Mouse (Mus musculus): Measurements from ENCODE around the gene Camk2d. TPM values are rescaled to one million over a fixed set of nuclear protein-coding genes. Genes with fewer than 3 reads are reported as not detected.

Gene Camk2d
- total and polyA plus RNA-seq, 3 experiments: 66.1 to 80.4 (median 77.3) TPM

DNA sequence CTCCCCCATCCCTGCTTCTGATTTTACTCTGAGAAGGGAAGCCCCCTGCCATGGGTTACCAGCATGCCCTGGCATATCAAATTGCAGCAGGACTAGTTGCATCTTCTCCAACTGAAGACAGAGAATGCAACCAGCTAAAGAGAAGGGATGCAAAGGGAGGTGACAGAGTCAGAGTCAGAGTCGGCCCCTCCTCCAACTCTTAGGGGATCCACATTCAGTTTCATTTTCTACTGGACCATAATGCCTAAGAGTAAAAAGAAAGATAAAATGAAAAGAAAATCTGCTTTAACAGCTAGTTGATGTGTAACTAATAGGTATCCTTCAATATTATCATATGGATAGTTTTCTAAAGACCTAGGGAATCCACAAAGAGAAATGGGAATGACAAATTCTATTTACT lies 162.3 kb downstream of the Camk2d start (continued):
- TF ChIP-seq JUND (conservative IDR thresholded peaks at IDR 0.05; ENCODE audit: low read depth, low read length) (0 out of 2 replicates have a peak, but pooled peaks have one; percentile 16), ETS1 (conservative IDR thresholded peaks at IDR 0.05; ENCODE audit: low read depth, low read length) (peak; percentile 38; the same call in 1 of the 2 replicates), UBTF (IDR thresholded peaks at IDR 0.05; ENCODE audit: low read depth, low read length) (no peak), GABPA (IDR thresholded peaks at IDR 0.05; ENCODE audit: insufficient replicate concordance, low read depth, low read length) (no peak), MAZ (IDR thresholded peaks at IDR 0.05; ENCODE audit: low read depth, low read length) (no peak), HCFC1 (IDR thresholded peaks at IDR 0.05; ENCODE audit: low read depth, low read length) (no peak; the same call in 1 of the 2 replicates), E2F4 (IDR thresholded peaks at IDR 0.05; ENCODE audit: insufficient replicate concordance, low read depth, low read length) (no peak), EP300 (IDR thresholded peaks at IDR 0.05; ENCODE audit: low read length) (peak; percentile 72), USF2 (conservative IDR thresholded peaks at IDR 0.05; ENCODE audit: low read depth, low read length) (no peak), MYC (IDR thresholded peaks at IDR 0.05; ENCODE audit: low read depth, low read length) (no peak), MXI1 (IDR thresholded peaks at IDR 0.05; ENCODE audit: low read depth, low read length) (peak; percentile 52; the same call in 1 of the 2 replicates), SMC3 (IDR thresholded peaks at IDR 0.05; ENCODE audit: low read depth, low read length) (no peak), JUN (IDR thresholded peaks at IDR 0.05; ENCODE audit: insufficient read depth, low read depth, low read length) (no peak), POLR2AphosphoS2 (IDR thresholded peaks at IDR 0.05; ENCODE audit: low read depth, low read length) (no peak)

DNA sequence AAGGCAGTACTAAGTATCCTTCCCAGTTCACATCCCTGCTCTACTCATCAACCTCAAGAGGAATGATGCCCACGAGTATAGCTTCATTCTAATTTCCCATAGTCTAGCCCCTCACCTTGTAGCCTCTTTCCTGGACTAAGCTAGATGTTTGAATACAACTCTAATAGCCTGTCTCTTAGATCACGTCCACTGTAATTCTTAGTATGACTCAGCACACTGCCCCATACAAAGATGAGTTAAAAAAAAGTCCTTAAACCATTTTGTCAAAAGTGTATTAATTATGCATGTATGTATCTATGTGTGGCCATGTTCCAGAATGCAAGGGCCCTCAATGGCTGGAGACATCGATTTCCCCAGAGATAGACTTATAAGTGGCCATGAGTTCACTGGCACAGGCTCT lies 164.5 kb downstream of the Camk2d start:
- H3K4me1 ChIP-seq (ENCODE audit: control insufficient read depth in 1 of 2, insufficient read depth in 2 of 2): peaks cover 20 to 71% of the 10 kb centered on the region in 2 experiments
- H3K79me2 ChIP-seq (replicated peaks; ENCODE audit: control insufficient read depth, extremely low read depth, insufficient read depth, poor library complexity, severe bottlenecking): peaks cover 22% of the 10 kb centered on the region
- peaks cover 0 to 23% of the 10 kb centered on the region in 2 experiments for H3K36me3 ChIP-seq (replicated peaks in 1 of 2; ENCODE audit: control insufficient read depth in 1 of 2, insufficient read depth in 1 of 2, low read length in 1 of 2)
- DNase-seq (ENCODE audit: extremely low read depth): no peak
- H3K27ac ChIP-seq (ENCODE audit: insufficient read depth, low read depth): peak overlapping the region; percentile 40
- H3K4me2 ChIP-seq (ENCODE audit: insufficient read depth, low read depth, poor library complexity, severe bottlenecking): peak overlapping the region; percentile 24; the same call in 1 of the 2 replicates
- H3K27me3 ChIP-seq (replicated peaks): no peaks in the 10 kb centered on the region
- dilution Hi-C loops (cut with MboI; ENCODE audit: extremely low pct_ligation_motif_present, extremely low pct_unique_long_range_greater_than_20kb, low sequenced_read_pairs) (no loop called here), in situ Hi-C loops (cut with MboI; ENCODE audit: low pct_ligation_motif_present, low pct_unique_long_range_greater_than_20kb, low sequenced_read_pairs) (no loop called here)
- no peaks in the 10 kb centered on the region for H3K9me3 ChIP-seq (replicated peaks; ENCODE audit: low read length)
- H3K4me3 ChIP-seq (replicated peaks in 1 of 3; ENCODE audit: low read depth in 2 of 3, low read length in 2 of 3, poor library complexity in 1 of 3): peak overlapping the region in 1 of 3 experiments; percentile 53
- H3K9ac ChIP-seq (ENCODE audit: insufficient read depth, low read depth): no peak overlapping the region
- TF ChIP-seq IRF4 (IDR thresholded peaks at IDR 0.05; ENCODE audit: low read depth, low read length) (peak; percentile 81), BHLHE40 (IDR thresholded peaks at IDR 0.05; ENCODE audit: low read depth, low read length) (peak; percentile 58), JUND (conservative IDR thresholded peaks at IDR 0.05; ENCODE audit: low read depth, low read length) (peak; percentile 70), ZNF384 (IDR thresholded peaks at IDR 0.05; ENCODE audit: low read depth, low read length) (peak; percentile 60), JUN (IDR thresholded peaks at IDR 0.05; ENCODE audit: insufficient read depth, low read depth, low read length) (0 out of 2 replicates have a peak, but pooled peaks have one; percentile 28), EP300 (IDR thresholded peaks at IDR 0.05; ENCODE audit: low read length) (peak; percentile 49), ZKSCAN1 (IDR thresholded peaks at IDR 0.05; ENCODE audit: borderline replicate concordance, low read depth, low read length) (no peak), CHD2 (IDR thresholded peaks at IDR 0.05; ENCODE audit: low read length) (no peak)

Data from CH12.LX (cell line).